Mouse (Mus musculus): Measurements from ENCODE around the gene Atp13a2.
A peak's percentile ranks its signal among the peaks of the same experiment; 100 is the strongest.

The Atp13a2 gene

DNA sequence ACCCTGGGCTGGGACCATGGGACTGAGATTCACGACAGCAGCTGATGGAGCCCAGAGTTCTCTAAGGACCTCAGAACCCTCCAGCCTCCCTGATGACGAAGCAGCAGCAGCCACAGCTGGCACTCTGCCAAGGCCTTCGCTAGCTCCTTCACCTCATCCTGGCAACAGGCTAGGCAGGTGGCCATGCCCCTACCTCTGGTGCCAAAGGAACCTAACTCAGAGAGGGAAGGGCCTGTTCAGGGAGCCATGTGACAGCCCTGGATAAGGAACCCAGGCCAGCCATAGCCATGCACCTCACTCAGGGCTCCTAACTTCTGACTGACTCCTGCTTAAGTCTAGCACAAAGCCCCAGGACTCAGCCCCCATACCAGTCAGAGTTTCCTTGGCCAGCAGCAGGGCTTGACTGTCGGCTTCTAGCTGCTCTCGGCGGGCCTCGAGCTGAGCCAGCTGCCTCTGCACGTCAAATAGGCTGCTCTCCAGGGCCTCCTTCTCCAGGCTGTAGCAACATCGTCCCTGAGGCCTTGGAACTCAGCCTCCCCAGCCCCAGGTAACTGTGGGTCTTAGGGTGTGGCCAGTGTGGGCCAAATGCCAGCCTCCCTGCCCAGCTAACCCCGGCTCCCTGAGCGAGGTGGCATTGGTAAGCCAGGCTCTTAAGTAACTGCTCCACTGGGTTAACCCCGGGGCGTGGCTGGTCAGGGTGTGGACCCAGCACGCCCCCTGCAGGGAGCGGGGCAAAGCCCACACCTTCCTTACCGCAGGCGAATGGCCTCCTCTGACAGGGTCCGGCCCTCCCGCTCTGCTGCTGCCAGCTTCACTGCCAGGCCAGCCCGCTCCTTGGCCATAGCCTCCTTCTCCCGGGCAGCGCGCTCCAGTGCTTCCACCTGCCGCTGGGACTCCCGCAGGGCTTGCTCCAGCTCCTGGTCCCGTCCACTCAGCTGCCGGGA, 47.2 kb downstream of the Atp13a2 start:
- no peak for DNase-seq (ENCODE audit: low spot score in 2 of 2)

DNA sequence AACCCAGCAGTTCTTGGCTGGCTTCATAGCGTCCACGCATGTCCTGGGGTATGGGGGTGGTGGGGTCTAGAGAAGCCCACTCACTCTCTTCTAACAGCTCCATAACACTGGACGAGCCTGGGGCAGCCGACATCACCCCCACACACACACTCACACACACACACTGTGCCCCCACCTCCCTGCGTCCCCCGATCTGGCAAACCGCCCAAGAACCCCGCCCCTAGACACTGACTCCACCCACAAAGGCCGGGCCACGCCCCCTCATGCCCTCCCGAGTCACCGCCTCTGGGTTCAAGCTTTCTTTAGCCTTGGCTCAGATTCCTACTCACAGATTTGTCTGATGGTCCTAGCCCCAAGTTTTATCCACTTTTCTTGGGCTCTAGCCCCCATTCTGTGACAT, 54.4 kb downstream of the Atp13a2 start:
- DNase-seq (ENCODE audit: low spot score in 2 of 2), result no peak

DNA sequence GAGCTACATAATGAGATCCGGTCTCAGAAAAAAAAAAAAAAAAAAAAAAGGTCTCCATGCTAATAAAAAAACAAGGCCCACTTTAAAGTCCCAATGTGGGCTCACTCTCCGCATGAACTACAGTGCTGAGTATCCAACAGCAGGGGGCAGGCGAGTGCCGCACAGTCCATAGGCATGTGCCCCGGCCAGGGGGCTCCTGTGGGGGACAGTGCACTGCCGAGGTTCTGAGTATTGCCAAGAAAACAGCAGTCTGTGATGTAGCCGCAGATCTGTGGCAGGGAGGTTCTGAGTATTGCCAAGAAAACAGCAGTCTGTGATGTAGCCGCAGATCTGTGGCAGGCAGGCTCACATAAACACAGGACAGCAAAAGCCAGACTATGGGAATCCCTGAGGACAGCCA, 58.1 kb downstream of the Atp13a2 start:
- DNase-seq (ENCODE audit: low spot score in 2 of 2), result no peak

DNA sequence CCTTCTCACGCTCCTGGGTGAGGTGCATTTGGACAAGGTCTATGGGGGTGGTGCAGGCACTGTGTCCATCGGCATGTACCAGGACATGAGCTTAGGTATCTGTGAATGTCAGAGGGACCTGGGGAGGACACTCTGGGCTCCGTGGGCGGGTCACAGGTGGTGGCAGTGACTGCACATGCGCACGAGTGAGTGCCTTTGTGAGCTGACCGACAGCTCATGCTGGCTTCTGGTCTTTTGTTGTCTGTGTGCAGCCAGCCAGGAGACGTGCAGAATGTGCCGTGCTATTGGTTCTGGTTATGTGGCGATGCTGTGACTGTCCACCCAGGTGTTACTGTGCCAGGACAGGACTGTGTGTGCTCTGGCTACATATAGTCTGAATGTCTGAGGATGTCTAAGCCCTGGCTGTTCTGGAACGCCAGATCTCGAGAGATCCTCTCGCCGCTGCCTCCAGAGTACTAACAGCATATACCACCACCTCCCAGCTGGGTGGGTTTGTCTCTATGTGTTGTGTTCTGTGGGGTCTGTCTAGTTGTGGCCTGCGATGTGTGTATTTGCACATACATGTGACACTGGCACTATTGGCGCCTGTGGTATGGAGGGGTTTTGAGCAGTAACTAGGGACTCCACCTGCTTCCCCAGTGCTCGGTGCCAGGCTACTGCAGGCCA, 62.3 kb downstream of the Atp13a2 start:
- no peak for DNase-seq (ENCODE audit: low spot score in 2 of 2)

DNA sequence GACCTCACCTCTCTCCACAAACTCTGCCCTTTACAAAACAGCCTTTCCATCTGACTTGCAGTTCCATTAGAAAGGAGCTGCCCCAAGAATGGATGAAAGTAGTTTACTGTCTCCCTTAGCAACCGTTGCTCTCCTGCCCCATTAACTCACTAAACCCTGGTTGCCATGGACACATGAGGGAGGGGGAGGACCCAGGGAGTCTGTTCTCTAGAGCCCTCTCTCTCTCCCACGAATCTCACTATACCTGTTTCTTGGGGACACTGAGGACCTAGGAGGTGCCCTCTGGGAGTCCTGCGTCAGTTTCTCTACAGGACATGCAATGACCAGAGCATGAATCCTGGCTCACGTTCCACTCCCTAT, 62.8 kb downstream of the Atp13a2 start:
- no peak for DNase-seq (ENCODE audit: low spot score in 2 of 2)

DNA sequence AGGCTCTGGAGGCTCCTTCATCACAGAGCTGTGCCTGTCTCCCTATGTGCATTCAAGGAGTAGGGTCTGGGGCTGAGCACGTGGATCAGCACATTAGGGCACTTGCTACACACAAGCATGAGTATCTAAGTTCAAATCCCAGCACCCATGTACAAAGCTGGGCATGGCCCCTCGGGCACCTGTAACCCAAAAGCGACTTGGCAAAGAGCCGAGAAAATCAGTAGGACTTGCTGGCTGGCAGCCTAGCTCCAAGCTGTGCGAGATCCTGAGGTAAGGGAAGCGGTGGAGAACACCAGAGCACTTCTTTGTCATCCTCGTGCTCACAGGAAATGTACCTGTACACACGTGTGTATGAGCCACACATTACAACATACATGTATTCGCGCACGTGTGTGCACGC, 65.8 kb downstream of the Atp13a2 start:
- no peak for DNase-seq (ENCODE audit: low spot score in 2 of 2)

DNA sequence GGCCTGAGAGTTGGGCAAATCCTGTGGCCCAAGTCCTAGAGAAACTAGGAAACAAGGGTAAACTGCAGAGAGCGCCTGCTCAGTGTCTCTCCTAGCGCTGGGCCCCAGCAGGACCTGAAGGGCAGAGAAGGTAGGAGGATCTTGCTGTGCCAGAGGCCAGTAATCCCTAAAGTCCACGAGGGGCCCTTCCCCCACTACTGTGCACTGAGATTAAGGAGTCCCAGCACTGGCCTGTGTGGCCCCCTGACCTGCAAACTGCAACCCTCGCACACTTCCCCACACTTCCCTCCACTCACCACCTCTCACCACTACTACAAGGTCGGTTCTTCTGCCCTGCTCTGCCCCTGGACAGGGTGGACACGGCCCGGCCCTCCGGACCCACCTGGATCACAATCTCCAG, 66.5 kb downstream of the Atp13a2 start:
- DNase-seq (ENCODE audit: low spot score in 2 of 2), result no peak

DNA sequence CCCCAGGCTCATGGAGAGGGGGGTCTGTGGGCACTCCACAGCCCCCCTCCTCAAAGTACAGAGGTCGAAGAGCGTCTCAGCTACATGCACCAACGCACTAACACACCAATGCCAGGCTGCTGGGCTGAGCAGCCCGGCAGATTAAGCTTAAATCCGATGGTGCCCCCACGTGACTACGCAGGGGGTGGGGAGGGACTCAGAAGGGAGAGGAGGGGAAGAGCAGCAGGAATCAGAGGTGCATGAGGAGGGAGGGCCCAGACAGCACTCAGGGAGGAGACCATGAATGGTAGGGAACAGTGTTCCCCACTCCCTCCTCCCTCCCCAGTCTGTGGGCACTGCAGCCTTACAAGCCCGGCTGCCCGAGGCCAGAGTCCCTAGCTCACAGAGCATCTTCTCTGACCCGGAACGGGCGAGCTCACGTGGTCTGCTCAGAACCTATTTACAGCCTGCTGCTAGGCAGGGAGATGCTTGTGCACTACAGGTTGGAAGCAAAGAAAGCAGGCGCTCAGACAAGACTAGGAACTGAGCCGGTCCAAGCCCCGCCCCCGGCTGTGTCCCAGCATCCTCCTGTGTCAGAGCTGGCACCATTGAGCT, 67.0 kb downstream of the Atp13a2 start:
- peak; percentile 80 to 83 for DNase-seq (ENCODE audit: low spot score in 2 of 2)
